Mouse (Mus musculus): ENCODE results near the gene Hoxa2. TPM values are rescaled to one million over a fixed set of nuclear protein-coding genes. Genes with fewer than 3 reads are reported as not detected.

The Hoxa2 gene
- polyA plus RNA-seq, 1 experiment from 2014 or later, result 2.0 TPM

DNA sequence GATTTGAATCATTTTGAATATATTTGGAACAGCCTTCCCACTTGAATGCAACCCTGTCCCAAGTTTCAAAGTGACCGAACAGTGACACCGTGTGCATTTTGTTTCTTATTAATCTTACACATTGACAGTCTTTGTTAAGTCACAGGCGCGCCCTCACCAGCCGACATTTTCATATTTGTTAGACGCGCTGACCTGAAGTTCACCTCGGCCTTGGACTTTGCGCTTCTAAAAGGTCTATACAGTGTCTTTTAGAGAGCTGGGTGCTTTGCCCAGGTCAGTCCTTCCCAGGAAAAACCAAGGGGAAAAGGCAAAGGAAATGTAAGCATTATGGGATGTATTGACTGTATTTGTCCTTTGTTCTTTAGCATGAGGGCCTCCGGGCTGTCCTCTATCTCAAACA lies 30.1 kb upstream of the Hoxa2 start:
- peaks cover 90% of the 10 kb centered on the region for H3K27me3 ChIP-seq (ENCODE audit: control insufficient read depth, insufficient read depth, low read length)
- no peak for ATAC-seq (replicated peaks; ENCODE audit: extremely low read depth, insufficient read depth, low FRiP score)
- H3K4me2 ChIP-seq (ENCODE audit: low read depth, low read length), result no peak overlapping the region
- WGBS, result 16% methylated on average over 10 of the region's 10 CpGs
- H3K9ac ChIP-seq (ENCODE audit: low read length), result no peak overlapping the region
- H3K9me3 ChIP-seq (replicated peaks; ENCODE audit: control insufficient read depth, low read length), result no peaks in the 10 kb centered on the region
- H3K36me3 ChIP-seq (ENCODE audit: control insufficient read depth, insufficient read depth), result no peaks in the 10 kb centered on the region
- H3K27ac ChIP-seq (ENCODE audit: low read length), result no peak overlapping the region
- H3K4me1 ChIP-seq (ENCODE audit: control insufficient read depth, insufficient read depth, low read length), result peaks cover 5% of the 10 kb centered on the region; the same call in 1 of the 2 replicates
- H3K4me3 ChIP-seq (ENCODE audit: low read length), result no peak overlapping the region

DNA sequence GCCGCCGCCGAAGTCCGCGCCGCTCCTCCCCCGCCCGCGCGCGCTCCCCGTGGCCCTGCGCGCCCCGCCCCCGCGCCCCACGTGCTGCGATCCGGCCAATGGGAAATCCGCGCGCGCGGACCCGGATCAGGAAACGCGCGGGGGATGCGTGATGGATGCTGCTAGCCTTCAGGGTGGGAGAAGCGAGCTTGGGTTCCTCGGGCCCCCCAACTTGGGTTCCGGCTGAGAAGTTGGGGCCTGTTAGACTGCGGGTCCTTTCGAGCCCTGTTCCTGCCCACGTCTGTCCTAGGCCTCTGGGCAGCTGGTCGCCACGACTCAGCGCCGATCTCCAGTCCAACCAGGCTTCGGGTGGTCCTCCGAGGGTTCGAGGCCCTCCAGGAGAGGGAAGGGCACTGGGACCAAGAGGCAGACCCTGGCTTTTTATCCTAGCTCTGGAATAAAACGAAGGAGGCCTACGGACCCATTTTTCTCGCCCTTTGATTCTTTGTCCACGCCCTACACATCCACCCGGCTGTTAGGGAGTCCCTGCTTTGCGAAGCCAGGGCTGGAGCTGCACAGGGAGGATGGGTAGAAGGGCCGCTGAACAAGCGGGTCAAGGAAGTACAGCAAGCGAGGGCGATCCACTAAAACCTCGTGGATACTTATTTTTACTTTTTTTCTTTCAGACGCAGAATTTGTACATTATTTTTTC lies 27.4 kb upstream of the Hoxa2 start:
- H3K36me3 ChIP-seq (ENCODE audit: control insufficient read depth, insufficient read depth), result no peaks in the 10 kb centered on the region
- H3K4me2 ChIP-seq (ENCODE audit: low read depth, low read length), result peak overlapping the region; percentile 65
- WGBS, result 2% methylated on average over 39 of the region's 55 CpGs
- peaks cover 94% of the 10 kb centered on the region for H3K27me3 ChIP-seq (ENCODE audit: control insufficient read depth, insufficient read depth, low read length)
- peak overlapping the region; percentile 42 for H3K9ac ChIP-seq (ENCODE audit: low read length)
- H3K4me3 ChIP-seq (ENCODE audit: low read length), result peak overlapping the region; percentile 58
- H3K4me1 ChIP-seq (ENCODE audit: control insufficient read depth, insufficient read depth, low read length), result peaks cover 5% of the 10 kb centered on the region; the same call in 1 of the 2 replicates
- no peaks in the 10 kb centered on the region for H3K9me3 ChIP-seq (replicated peaks; ENCODE audit: control insufficient read depth, low read length)
- ATAC-seq (replicated peaks; ENCODE audit: extremely low read depth, insufficient read depth, low FRiP score), result peak; percentile 81
- no peak overlapping the region; the same call in 1 of the 2 replicates for H3K27ac ChIP-seq (ENCODE audit: low read length)

DNA sequence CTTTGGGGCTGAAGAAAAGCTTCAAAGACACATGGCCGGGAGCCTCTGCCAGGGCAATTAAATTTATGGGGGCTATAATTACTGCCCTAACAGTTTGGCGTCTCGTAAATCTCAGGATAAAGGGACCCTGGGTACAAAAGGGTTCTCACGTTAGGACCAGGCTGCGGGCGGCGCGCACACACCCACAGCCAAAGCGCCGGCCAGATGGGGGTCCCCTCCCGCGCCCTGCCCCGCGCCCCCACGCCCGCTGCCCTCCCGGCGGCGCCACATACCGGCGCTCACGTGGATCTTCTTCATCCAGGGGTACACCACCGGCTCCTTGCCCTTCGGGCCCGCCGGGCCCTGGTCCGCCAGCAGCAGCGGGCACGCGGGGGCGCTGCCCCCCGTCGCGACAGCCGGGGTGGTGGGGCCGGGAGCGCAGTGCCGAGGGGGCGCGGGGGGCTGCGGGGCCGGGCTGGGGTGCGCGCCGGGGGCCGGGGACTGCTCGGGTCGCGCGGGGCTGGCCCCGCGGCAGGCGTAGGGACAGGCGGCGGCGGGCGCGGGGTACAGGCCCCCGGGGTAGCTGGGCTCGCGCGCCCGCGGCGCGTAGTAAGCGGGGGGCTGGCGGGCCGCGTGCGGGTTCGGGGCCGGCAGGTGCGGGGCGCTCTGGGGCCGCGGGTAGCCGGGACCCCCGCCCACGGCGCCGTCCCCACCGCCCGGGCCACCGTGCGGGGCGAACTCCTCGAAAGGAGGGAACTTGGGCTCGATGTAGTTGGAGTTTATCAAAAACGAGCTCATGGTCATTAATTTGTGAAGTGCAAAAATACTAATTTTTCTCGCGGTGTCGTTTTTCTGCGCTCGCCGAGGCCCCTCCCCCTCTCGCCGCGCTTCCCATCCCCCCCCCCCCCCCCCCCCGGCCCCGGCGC lies 26.5 kb upstream of the Hoxa2 start, which contains the start of gene Hoxa4:
TSS of gene Hoxa4 (minus strand) at position 848 of the 905 bp plus-strand sequence.
- no peaks in the 10 kb centered on the region for H3K9me3 ChIP-seq (replicated peaks; ENCODE audit: control insufficient read depth, low read length)
- H3K27ac ChIP-seq (ENCODE audit: low read length), result peak within 1 kb of the TSS; percentile 9; the same call in 1 of the 2 replicates
- peaks cover 5% of the 10 kb centered on the region; the same call in 1 of the 2 replicates for H3K4me1 ChIP-seq (ENCODE audit: control insufficient read depth, insufficient read depth, low read length)
- no peaks in the 10 kb centered on the region for H3K36me3 ChIP-seq (ENCODE audit: control insufficient read depth, insufficient read depth)
- WGBS, result 1% methylated on average over 84 of the region's 102 CpGs
- H3K4me2 ChIP-seq (ENCODE audit: low read depth, low read length), result peak within 1 kb of the TSS; percentile 65
- H3K27me3 ChIP-seq (ENCODE audit: control insufficient read depth, insufficient read depth, low read length), result peaks cover 94% of the 10 kb centered on the region
- peak within 1 kb of the TSS; percentile 55 for H3K9ac ChIP-seq (ENCODE audit: low read length)
- peak within 1 kb of the TSS; percentile 58 for H3K4me3 ChIP-seq (ENCODE audit: low read length)
- no peak for ATAC-seq (replicated peaks; ENCODE audit: extremely low read depth, insufficient read depth, low FRiP score)

DNA sequence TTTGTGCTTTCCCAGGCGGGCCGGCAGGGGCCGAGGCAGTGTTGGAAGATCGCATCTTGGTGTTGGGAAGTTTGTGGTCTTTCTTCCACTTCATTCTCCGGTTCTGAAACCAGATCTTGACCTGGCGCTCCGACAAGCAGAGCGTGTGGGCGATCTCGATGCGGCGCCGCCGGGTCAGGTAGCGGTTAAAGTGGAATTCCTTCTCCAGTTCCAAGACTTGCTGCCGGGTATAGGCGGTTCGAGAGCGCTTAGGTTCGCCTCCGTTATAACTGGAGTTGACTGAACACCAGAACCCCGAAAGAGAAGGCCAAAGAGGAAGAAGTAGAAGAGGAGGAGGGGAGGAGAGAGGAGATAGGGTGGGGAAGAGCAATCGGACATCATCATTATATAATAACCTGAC lies 25.8 kb upstream of the Hoxa2 start:
- no peak for ATAC-seq (replicated peaks; ENCODE audit: extremely low read depth, insufficient read depth, low FRiP score)
- peak overlapping the region; percentile 40; the same call in 1 of the 2 replicates for H3K4me2 ChIP-seq (ENCODE audit: low read depth, low read length)
- 6% methylated on average over 23 of the region's 23 CpGs for WGBS
- H3K27me3 ChIP-seq (ENCODE audit: control insufficient read depth, insufficient read depth, low read length), result peaks cover 95% of the 10 kb centered on the region
- peak overlapping the region; percentile 25 for H3K4me3 ChIP-seq (ENCODE audit: low read length)
- H3K9me3 ChIP-seq (replicated peaks; ENCODE audit: control insufficient read depth, low read length), result no peaks in the 10 kb centered on the region
- H3K4me1 ChIP-seq (ENCODE audit: control insufficient read depth, insufficient read depth, low read length), result peaks cover 5% of the 10 kb centered on the region; the same call in 1 of the 2 replicates
- no peak overlapping the region for H3K27ac ChIP-seq (ENCODE audit: low read length)
- H3K9ac ChIP-seq (ENCODE audit: low read length), result no peak overlapping the region
- no peaks in the 10 kb centered on the region for H3K36me3 ChIP-seq (ENCODE audit: control insufficient read depth, insufficient read depth)

DNA sequence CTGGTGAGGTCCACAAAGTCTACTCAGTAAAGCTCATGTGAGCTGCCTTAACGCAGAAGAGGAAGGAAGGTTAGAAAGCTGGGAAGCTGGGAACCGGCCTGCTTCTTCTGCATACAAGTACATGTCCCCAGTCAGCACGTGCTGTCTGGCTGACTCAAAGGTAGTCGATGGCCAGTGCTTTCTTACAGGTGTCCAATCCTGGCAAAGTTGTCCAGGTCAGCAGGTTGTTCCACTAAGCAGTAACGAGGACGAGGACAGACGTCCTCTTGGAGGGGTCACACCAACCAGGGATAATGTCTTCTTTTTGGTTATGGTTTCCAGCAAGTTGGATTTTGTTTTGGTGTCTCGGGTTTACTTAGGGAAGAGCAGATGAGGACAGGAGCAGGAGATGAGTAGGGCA lies 25.3 kb upstream of the Hoxa2 start:
- 16% methylated on average over 8 of the region's 8 CpGs for WGBS
- no peak overlapping the region for H3K4me3 ChIP-seq (ENCODE audit: low read length)
- H3K4me2 ChIP-seq (ENCODE audit: low read depth, low read length), result no peak overlapping the region
- H3K27me3 ChIP-seq (ENCODE audit: control insufficient read depth, insufficient read depth, low read length), result peaks cover 95% of the 10 kb centered on the region
- no peak overlapping the region for H3K9ac ChIP-seq (ENCODE audit: low read length)
- H3K4me1 ChIP-seq (ENCODE audit: control insufficient read depth, insufficient read depth, low read length), result peaks cover 5% of the 10 kb centered on the region; the same call in 1 of the 2 replicates
- H3K9me3 ChIP-seq (replicated peaks; ENCODE audit: control insufficient read depth, low read length), result no peaks in the 10 kb centered on the region
- no peak for ATAC-seq (replicated peaks; ENCODE audit: extremely low read depth, insufficient read depth, low FRiP score)
- no peak overlapping the region for H3K27ac ChIP-seq (ENCODE audit: low read length)
- no peaks in the 10 kb centered on the region for H3K36me3 ChIP-seq (ENCODE audit: control insufficient read depth, insufficient read depth)

DNA sequence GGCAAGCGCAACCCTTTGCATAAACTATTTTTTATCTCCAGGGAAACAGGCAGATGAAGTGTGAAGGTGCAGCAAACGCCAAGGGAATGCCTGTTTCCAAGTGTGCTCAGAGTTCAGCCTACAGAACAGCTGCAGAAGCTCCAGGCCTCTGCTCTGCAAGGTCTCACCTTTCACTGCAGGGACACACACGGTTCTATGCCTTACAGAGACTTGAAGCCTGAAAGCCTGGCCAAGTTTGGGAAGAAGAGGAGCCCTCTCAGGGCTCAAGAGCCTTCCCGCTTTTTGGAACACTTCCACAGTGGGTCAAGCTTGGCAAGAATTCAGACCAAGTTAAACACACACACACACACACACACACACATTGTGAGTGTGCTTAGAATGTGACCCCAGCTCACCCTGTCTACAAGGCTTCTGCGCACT lies 24.6 kb upstream of the Hoxa2 start:
- Histone ChIP-seq H3K4me3 (ENCODE audit: low read length) (no peak overlapping the region), H3K9ac (ENCODE audit: low read length) (no peak overlapping the region)

DNA sequence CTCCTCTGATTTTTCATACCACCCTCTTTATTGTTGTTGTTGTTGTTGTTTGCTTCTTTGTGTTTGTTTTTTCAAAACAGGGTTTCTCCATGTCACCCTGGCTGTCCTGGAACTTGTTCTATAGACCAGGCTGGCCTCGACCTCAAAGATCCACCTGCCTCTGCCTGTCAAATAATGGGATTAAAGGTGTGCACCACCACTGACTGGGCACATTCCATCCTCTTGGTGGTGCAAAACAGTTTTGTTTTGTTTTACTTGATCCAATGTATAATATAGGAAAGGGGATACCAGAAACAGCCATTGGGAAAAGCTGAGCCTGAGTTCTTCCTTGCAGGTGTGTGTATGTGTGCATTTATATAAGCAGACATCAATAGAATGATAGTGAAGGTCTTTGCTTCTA lies 21.9 kb upstream of the Hoxa2 start:
- no peak overlapping the region for H3K9ac ChIP-seq (ENCODE audit: low read length)
- H3K36me3 ChIP-seq (ENCODE audit: control insufficient read depth, insufficient read depth), result no peaks in the 10 kb centered on the region
- H3K27me3 ChIP-seq (ENCODE audit: control insufficient read depth, insufficient read depth, low read length), result peaks cover 98% of the 10 kb centered on the region
- H3K4me1 ChIP-seq (ENCODE audit: control insufficient read depth, insufficient read depth, low read length), result no peaks in the 10 kb centered on the region
- H3K4me2 ChIP-seq (ENCODE audit: low read depth, low read length), result no peak overlapping the region
- H3K4me3 ChIP-seq (ENCODE audit: low read length), result no peak overlapping the region
- WGBS, result 24% methylated on average over 1 of the region's 1 CpGs
- H3K9me3 ChIP-seq (replicated peaks; ENCODE audit: control insufficient read depth, low read length), result no peaks in the 10 kb centered on the region
- ATAC-seq (replicated peaks; ENCODE audit: extremely low read depth, insufficient read depth, low FRiP score), result no peak
- no peak overlapping the region for H3K27ac ChIP-seq (ENCODE audit: low read length)

More for the DNA sequence above, 24.6 kb upstream of the Hoxa2 start:
- ATAC-seq (replicated peaks; ENCODE audit: extremely low read depth, insufficient read depth, low FRiP score), result no peak
- peaks cover 5% of the 10 kb centered on the region; the same call in 1 of the 2 replicates for H3K4me1 ChIP-seq (ENCODE audit: control insufficient read depth, insufficient read depth, low read length)
- WGBS, result 18% methylated on average over 5 of the region's 5 CpGs
- H3K36me3 ChIP-seq (ENCODE audit: control insufficient read depth, insufficient read depth), result no peaks in the 10 kb centered on the region
- no peaks in the 10 kb centered on the region for H3K9me3 ChIP-seq (replicated peaks; ENCODE audit: control insufficient read depth, low read length)
- H3K27me3 ChIP-seq (ENCODE audit: control insufficient read depth, insufficient read depth, low read length), result peaks cover 95% of the 10 kb centered on the region
- no peak overlapping the region for H3K27ac ChIP-seq (ENCODE audit: low read length)
- no peak overlapping the region for H3K4me2 ChIP-seq (ENCODE audit: low read depth, low read length)

DNA sequence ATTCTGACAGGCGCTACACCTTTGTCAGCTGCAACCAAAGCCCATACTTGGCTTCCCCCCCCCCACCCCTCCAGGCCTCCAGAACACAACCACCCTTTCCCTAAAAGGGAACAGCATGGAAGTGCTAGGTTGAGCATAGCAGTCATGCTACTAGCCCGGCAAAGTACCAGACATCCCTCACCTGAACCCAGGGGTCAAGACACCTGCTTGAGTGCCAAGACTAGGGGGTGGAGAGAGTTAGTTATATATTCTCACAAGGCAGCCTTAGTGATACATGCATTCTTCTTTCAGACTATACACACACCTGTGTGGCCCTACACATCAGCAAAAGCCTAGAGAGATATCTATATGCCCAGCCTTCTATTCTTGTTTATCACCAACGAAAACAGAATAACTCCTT lies 21.2 kb upstream of the Hoxa2 start:
- no peak for ATAC-seq (replicated peaks; ENCODE audit: extremely low read depth, insufficient read depth, low FRiP score)
- H3K9ac ChIP-seq (ENCODE audit: low read length), result no peak overlapping the region
- WGBS, result 29% methylated on average over 3 of the region's 3 CpGs
- H3K4me2 ChIP-seq (ENCODE audit: low read depth, low read length), result no peak overlapping the region
- no peak overlapping the region for H3K27ac ChIP-seq (ENCODE audit: low read length)
- H3K36me3 ChIP-seq (ENCODE audit: control insufficient read depth, insufficient read depth), result no peaks in the 10 kb centered on the region
- no peaks in the 10 kb centered on the region for H3K4me1 ChIP-seq (ENCODE audit: control insufficient read depth, insufficient read depth, low read length)
- peaks cover 98% of the 10 kb centered on the region for H3K27me3 ChIP-seq (ENCODE audit: control insufficient read depth, insufficient read depth, low read length)
- no peaks in the 10 kb centered on the region for H3K9me3 ChIP-seq (replicated peaks; ENCODE audit: control insufficient read depth, low read length)
- H3K4me3 ChIP-seq (ENCODE audit: low read length), result no peak overlapping the region

DNA sequence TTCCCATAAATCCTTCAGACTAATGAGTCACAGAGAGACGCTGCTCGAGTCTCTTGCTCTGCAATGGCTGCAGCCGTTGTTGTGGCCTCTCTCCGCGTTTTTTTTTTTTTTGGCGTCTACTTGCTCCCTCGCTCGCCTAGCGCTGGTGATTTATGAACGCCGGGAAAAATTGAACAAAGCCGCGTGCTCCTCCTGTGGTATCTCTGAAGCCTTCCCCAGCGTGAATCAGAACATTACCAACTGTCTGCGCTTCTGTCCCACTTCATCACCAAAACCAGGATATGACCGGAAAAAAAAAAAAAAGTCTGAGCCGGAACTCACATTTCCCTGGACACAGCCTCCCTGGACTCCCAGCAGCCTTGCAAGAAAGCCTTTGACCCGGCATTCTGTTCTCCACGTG lies 20.6 kb upstream of the Hoxa2 start:
- Histone ChIP-seq H3K4me1 (ENCODE audit: control insufficient read depth, insufficient read depth, low read length) (no peaks in the 10 kb centered on the region), H3K4me2 (ENCODE audit: low read depth, low read length) (no peak overlapping the region), H3K9me3 (replicated peaks; ENCODE audit: control insufficient read depth, low read length) (no peaks in the 10 kb centered on the region), H3K4me3 (ENCODE audit: low read length) (no peak overlapping the region), H3K27ac (ENCODE audit: low read length) (no peak overlapping the region), H3K9ac (ENCODE audit: low read length) (no peak overlapping the region), H3K36me3 (ENCODE audit: control insufficient read depth, insufficient read depth) (no peaks in the 10 kb centered on the region), H3K27me3 (ENCODE audit: control insufficient read depth, insufficient read depth, low read length) (peaks cover 97% of the 10 kb centered on the region)
- no peak for ATAC-seq (replicated peaks; ENCODE audit: extremely low read depth, insufficient read depth, low FRiP score)
- WGBS, result 6% methylated on average over 19 of the region's 19 CpGs

All from heart, embryonic 16.5 days (tissue).